Mouse (Mus musculus) adipose tissue, adult 10 weeks (tissue): ENCODE data around the gene Gvin1. TPM values are rescaled to one million over a fixed set of nuclear protein-coding genes. Genes with fewer than 3 reads are reported as not detected.

Experiments used
- polyA plus RNA-seq: library from polyadenylated mRNA; stranded (reverse); fragments of 350-450 nt; fragmentation: Illumina TruSeq; extraction: RNeasy Lipid Tissue Mini Kit (QIAGEN cat#74804); gene quantifications from one replicate; pipeline ENCODE4 v1.2.3, GENCODE M21; 2014; ENCODE audit warnings: low read depth, low replicate concordance

The Gvin1 gene
- polyA plus RNA-seq: 7.1 TPM

GRCm38 (mm10) chr7:106215177-106215576 is at the start of gene Gvin1:
Gene Gvin1, minus strand, starts transcription at chr7:106215326.

